8 mouse cellular contexts compared by ENCODE assay signal in the genomic region with DNA sequence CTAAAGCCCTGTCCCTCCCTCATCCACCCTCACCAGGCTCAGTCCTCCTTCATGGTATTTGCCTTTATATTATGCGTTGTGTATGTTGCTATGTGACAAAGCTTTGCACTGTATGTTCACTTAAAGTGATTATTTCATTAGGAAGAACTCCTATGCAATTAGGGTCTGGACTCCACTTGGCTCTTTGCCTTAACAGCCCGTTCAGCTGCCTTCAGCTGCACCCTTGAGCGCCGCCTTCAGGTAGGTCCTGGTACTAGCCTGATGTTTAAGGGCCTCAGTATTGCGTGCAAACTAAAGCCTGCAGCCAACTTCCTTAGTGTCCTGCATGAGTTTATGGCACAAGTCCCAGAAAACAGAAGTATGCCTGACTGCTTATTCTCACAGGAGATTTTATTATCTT.
A peak's percentile ranks its signal among the peaks of the same experiment; 100 is the strongest.
DNase-seq lines count a peak whose midpoint lies in the region; ATAC-seq and TF ChIP-seq lines count a peak whose summit lies in the region.
"Had no signal": no experiment of that assay in that cellular context is flagged by ENCODE, and none has a peak within 500 bp of the region (broad histone marks: within the 10 kb centered on the region; RNA-seq: fewer than 3 reads in every experiment).

No protein-coding gene starts in this region.

- 31% methylated on average over 5 of the region's 5 CpGs for WGBS in kidney, embryonic 15.5 days
- 30% methylated on average over 5 of the region's 5 CpGs for WGBS in olfactory bulb, adult 2 months

- ATAC-seq in kidney, embryonic 15.5 days (replicated peaks; ENCODE audit: low FRiP score), result no peak

- no peaks in the 10 kb centered on the region for H3K27me3 ChIP-seq in kidney, embryonic 15.5 days
- H3K27me3 ChIP-seq: megakaryocyte, embryonic 14.5 days had no signal

- TF ChIP-seq POLR2A in olfactory bulb, adult 2 months (IDR thresholded peaks at IDR 0.05; ENCODE audit: insufficient read depth, low read depth, low read length), result no peak

- no peak overlapping the region for H3K4me2 ChIP-seq in kidney, embryonic 15.5 days

- peak; percentile 14 for DNase-seq in kidney, adult 9 months
- peak; percentile 54 to 66 for DNase-seq in CD8-positive naive resting alpha-beta T cell, adult 2 months (ENCODE audit: low read depth in 2 of 2, low spot score in 2 of 2)
- DNase-seq in R1 (ENCODE audit: low read depth, low spot score), result peak; percentile 49
- peak; percentile 86 for DNase-seq in induced T-regulatory cell, adult 2 months (ENCODE audit: low read depth)
- DNase-seq in yolk sac, embryonic 10.5 days (ENCODE audit: low spot score), result no peak

- H3K9ac ChIP-seq in kidney, embryonic 15.5 days, result no peak overlapping the region

- H3K9me3 ChIP-seq in kidney, embryonic 15.5 days (replicated peaks), result no peaks in the 10 kb centered on the region
- H3K9me3 ChIP-seq: megakaryocyte, embryonic 14.5 days had no signal

- no peak overlapping the region for H3K27ac ChIP-seq in kidney, embryonic 15.5 days
- H3K27ac ChIP-seq in olfactory bulb, adult 2 months (ENCODE audit: insufficient read depth, low read depth, low read length), result no peak overlapping the region

- H3K36me3 ChIP-seq in kidney, embryonic 15.5 days, result no peaks in the 10 kb centered on the region

- H3K4me1 ChIP-seq in kidney, embryonic 15.5 days, result no peaks in the 10 kb centered on the region
- no peaks in the 10 kb centered on the region for H3K4me1 ChIP-seq in olfactory bulb, adult 2 months (ENCODE audit: control insufficient read depth, insufficient read depth, low read length)

- H3K4me3 ChIP-seq in kidney, embryonic 15.5 days (replicated peaks), result no peak overlapping the region
- no peak overlapping the region for H3K4me3 ChIP-seq in olfactory bulb, adult 2 months (ENCODE audit: insufficient read depth, low read depth, low read length)
- H3K4me3 ChIP-seq: megakaryocyte, embryonic 14.5 days had no signal

- TF ChIP-seq CTCF in olfactory bulb, adult 2 months (IDR thresholded peaks at IDR 0.05; ENCODE audit: insufficient read depth, low read depth, low read length), result peak; percentile 48; the same call in 1 of the 2 replicates
